Mouse (Mus musculus): ENCODE data around the gene S100a10.
A peak's percentile ranks its signal among the peaks of the same experiment; 100 is the strongest.

S100a10 gene

DNA sequence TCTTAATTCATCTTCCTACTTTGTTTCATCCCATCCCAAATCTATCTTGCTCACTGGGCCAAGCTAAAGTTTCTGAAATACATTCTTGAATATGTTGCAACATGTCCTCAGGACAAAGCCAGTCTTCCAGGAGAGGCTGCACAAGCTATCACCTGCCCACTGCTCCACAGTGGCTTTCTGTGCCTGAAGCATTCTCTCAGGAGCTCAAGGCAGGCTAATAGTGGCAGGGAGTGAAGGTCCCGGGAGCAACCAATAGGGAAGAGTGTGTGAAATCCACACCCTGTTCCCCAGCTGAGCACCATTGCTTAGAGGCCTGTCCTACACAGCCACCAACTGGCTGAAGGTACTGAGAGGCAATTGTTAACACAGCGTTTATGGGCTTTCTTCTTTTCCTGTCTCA lies 26.1 kb downstream of the S100a10 start:
- DNase-seq: no peak

- DNase-seq: no peak
Measured at GRCm38 (mm10) chr3:93581687-93582086, 26.8 kb downstream of the S100a10 start.

DNA sequence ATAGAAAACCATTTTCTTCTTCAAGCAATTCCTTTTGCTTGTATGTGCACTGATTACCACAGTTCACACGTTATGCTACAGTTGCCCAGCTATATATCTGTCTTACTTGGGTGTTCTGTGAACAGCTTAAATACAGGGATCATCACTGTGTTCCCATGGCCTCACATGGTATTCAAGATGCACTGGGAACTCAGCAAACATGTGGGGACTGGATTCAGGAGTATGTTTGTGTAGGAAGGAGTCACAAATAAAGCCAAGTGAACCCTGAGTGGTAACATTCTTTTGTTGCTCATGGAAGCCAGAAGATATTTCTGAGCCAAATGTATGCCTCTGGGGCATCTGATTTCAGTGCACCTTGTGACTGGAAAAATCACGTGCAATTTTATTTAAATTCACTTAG lies 28.2 kb downstream of the S100a10 start:
- DNase-seq: no peak

DNA sequence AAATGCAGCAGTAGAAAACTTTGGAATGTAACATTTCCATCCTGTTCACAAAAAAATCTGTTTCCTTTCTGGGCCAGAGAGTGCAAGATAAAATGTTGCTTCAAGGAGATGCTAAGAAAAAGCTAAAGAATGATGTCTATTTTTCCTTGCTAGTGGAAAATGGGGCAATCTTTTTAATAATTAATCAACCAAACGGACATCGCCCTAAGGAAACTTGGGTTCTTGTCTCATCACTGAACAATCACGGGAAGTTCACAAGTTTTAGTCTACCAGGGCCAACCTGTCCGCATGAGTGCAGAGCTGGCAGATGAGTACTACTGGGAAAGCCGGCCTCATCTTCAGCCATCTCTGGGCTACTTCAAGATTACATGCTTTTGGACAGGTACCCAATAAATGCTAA lies 34.7 kb downstream of the S100a10 start:
- DNase-seq: no peak

DNA sequence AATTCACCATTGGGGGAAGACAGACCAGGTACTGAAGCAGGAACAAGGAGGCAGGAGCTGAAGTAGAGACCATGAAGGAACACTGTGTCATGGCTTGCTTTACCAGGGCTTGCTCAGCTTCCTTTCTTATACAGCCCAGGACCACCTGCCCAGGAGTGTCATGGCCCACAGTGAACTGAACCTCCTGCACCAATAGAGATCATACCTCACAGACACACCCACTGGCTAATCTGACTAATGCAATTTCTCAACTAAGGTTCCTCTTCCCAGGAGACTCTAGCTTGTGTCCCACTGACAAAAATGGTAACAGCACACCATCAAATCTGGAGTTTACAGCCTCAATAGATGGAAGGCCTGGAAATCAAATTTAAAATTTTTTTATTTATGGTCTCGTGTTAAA lies 35.4 kb downstream of the S100a10 start:
- DNase-seq: no peak

DNA sequence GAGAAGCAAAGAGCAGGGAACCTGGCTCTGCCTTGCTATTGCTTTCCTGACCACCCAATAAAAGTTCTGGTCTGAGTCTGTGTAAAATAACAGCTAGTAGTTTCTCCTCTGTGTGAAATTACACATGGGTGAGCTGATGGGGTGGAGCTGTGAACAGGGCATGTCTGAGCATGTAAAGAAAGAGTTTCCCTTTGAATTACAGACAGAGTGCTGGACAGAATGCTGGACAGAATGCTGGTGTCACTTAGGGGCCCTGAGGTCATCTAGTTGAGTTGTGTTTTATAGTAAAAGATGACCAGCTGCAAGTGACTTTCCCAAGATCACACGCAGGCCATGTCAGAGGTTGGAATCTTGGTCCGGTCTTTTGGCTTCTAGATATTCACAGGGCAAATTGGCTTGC lies 37.2 kb downstream of the S100a10 start:
- no peak for DNase-seq

DNA sequence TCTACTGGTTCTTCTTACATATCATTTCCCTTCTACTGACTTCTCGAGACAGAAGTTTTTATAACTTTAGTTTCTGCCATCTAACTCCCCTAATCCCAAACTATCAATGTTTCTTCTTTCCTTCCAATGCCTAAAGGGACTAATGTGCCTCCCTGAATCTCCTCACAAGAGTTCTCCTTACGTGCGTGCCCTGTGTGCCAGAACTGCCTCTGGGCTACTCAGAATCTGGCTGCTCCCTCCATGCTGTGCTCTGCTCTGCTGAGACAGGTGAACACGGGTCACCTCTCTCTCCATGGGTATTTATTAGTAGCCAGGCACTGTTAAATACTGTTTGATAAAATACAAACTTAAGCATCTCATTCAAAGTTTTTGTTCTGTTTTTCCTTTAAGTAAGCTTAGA lies 38.1 kb downstream of the S100a10 start:
- DNase-seq: no peak

DNA sequence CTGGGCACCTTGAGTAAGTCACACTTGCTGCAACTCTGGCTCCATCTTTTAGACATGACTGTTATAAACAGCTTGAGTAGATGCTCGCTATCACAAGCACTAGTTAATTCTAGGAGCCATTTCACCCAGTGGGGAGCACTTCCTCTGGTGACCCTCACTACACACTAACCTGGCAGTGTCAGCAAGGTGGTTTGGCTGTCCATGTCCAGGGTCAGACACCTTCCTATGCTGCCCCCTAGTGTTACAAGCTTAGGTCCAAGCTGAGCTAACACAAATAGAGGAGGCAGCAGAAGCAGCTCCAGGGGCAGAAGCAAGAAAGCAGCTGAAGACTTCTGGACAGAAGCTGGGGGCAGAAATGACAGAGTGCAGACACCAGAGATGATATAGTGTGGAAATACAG lies 38.6 kb downstream of the S100a10 start:
- DNase-seq: peak in 1 of 2 experiments; percentile 10

DNA sequence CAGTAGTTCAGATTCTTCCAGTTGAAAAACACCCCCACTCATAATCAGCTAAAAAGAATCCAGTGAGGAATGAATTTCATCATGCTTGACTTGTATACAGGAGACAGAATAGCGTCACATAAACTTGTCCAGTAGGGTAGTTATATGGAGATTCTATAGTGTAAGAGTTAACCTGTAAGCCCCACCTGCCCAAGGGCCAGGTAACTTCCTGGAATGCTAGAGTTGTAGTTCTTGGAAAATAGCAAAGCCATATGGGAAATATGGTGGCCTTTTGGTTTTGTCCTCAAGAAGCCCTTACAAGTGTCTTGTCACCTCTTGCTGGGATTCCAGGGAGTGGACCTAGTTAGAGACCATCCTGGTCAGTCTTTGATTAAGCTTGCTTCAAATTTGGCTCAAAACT lies 41.8 kb downstream of the S100a10 start:
- no peak for DNase-seq

DNA sequence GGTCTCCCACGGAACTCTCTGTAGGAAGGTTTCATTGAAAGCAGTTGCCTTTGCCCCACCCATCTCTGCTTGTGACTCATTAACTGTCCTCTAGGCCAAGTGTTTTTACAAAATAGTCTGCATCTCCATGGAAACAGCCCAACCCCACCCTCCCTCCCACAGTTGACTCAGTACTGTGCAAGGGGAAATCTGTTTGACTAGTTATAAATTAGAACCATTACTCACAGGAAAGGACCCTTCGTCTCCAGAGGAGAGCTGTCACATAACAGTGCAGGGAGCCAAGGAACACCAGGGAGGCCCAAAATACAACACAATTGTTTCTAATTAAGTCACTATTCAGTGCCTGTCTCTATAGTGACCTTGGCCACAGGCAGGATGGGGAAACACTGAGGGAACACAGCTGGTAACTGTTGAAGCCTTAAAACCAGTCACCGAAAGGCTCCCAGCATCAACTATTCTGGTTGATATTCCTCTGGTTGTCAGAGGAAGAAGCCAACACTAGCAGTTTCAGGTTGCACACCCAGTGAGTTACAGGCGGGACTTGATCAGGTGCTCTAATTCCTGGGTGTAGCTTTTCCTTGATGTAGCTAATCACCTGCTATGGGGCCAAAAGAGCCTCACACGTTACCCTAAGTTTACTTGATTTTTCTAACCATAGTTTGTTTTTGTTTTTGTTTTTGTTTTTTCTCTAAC lies 42.5 kb downstream of the S100a10 start:
- no peak for DNase-seq

DNA sequence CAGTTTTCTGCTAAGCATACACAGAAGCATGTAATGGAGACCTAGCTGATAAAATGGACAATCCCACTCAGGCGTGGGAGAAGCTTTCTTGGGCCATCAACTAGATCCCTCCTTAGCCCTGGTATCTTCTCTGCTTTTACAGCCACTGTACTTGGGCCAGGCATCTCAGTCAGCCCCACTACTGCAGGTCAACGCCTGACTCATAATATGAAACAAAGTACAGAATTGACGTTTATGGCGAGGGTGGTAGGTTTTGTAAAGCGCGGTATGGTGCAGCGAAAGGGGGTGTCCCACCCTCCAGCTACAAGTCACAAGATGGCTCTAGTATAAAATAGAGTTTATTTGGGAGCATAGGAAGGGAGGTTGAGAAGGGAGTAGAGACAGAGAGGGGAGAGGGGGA lies 43.1 kb downstream of the S100a10 start:
- no peak for DNase-seq

GRCm38 (mm10) chr3:93600206-93600605 lies 45.3 kb downstream of the S100a10 start:
- no peak for DNase-seq

DNA sequence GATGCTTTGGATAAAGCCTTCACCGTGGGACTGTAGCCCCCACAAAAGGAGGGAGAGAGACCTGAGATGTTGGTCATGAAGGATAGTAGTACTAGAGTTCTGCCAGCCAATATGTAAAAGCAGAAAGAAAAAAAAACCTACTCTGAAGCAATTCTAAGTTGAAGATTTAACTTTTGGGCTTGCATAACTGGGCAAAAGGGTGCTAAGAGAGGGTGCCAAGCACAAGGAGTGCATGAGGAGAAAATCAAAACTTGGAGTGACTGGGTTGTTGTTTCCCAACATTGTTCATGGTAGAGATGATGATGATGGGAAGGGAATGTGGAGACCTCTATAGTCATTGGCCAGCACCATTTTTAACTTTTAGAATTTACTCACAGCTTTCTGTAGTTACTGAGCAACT lies 47.0 kb downstream of the S100a10 start:
- no peak for DNase-seq

DNA sequence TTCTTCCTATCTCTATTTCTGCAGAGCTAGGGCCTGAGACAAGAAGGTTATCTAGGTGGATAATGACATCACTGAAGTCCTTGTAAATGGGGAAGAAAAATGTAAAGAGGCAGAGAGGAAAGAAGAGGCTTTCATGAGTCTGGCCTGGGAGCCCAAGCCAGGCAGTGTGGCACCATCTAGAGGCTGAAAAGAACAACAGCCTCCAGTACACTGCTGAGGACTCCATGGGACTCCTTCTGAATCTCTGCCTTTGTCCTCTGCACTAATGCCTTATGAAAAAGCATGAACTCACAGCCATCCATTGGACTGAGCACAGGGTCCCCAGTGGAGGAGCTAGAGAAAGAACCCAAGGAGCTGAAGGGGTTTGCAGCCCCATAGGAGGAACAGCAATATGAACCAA lies 54.1 kb downstream of the S100a10 start:
- peak in 1 of 2 experiments; percentile 5 for DNase-seq
